Mouse (Mus musculus) intestine, embryonic 16.5 days (tissue): ENCODE measurements around the gene Jund. TPM values are rescaled to one million over a fixed set of nuclear protein-coding genes. Genes with fewer than 3 reads are reported as not detected.

Experiments
- ATAC-seq: fragments of 200-750 bp; cut with Nextera tagmentation; 2 replicates; pipeline ENCODE4 v1.8.0; 2017; ENCODE audit warnings: moderate TSS enrichment, moderate library complexity
- H3K27ac ChIP-seq: fragments of 300-500 bp; sonication (generic); 2 replicates; pipeline ENCODE4 v1.5.1; 2014; ENCODE audit warnings: mild to moderate bottlenecking, low read length
- H3K27me3 ChIP-seq: fragments of 300-500 bp; sonication (generic); replicated peaks from 2 replicates; pipeline ENCODE4 v1.6.1; 2014; ENCODE audit warnings: low read length, control low read depth, mixed read lengths; ENCODE audit not compliant: control insufficient read depth, insufficient read depth
- H3K36me3 ChIP-seq: fragments of 300-500 bp; sonication (generic); 2 replicates; pipeline ENCODE4 v1.6.1; 2014; ENCODE audit warnings: low read length, control low read depth; ENCODE audit not compliant: control insufficient read depth, insufficient read depth
- H3K4me1 ChIP-seq: fragments of 300-500 bp; sonication (generic); 2 replicates; pipeline ENCODE4 v1.6.1; 2014; ENCODE audit warnings: low read length, control low read depth, mixed read lengths; ENCODE audit not compliant: control insufficient read depth, insufficient read depth
- H3K4me2 ChIP-seq: fragments of 300-500 bp; sonication (generic); 2 replicates; pipeline ENCODE4 v1.6.1; 2014; ENCODE audit warnings: low read depth, low read length, control low read depth
- H3K4me3 ChIP-seq: fragments of 300-500 bp; sonication (generic); 2 replicates; pipeline ENCODE4 v1.5.1; 2014; ENCODE audit warnings: mild to moderate bottlenecking, low read length
- H3K9ac ChIP-seq: fragments of 300-500 bp; sonication (generic); 2 replicates; pipeline ENCODE4 v1.6.1; 2014; ENCODE audit warnings: low read depth, low read length
- H3K9me3 ChIP-seq: fragments of 300-500 bp; sonication (generic); 2 replicates; pipeline ENCODE4 v1.6.1; 2016; ENCODE audit warnings: low read length, control low read depth; ENCODE audit not compliant: control insufficient read depth
- WGBS: fragments of 180-500 bp; shearing (Covaris S2); extraction: QIAGEN DNeasy Blood & Tissue Kit; methylation state at CpG from one replicate; pipeline ENCODE4 v1.1.7; 2014; 5-methylcytosine and 5-hydroxymethylcytosine counted together
- polyA plus RNA-seq: library from polyadenylated mRNA; unstranded; fragments of >200 nt; fragmentation: Nextera tagmentation; extraction: Ambion mirVana; gene quantifications from 2 replicates; pipeline ENCODE4 v1.2.1, GENCODE M21; 2015

The Jund gene
- polyA plus RNA-seq, 1 experiment from 2014 or later = 37.3 TPM

GRCm38 (mm10) chr8:70672325-70673078 is 26.2 kb upstream of the Jund start:
- Histone ChIP-seq H3K9me3 (no peaks in the 10 kb centered on the region), H3K4me1 (peaks cover 20% of the 10 kb centered on the region), H3K27me3 (no peaks in the 10 kb centered on the region), H3K36me3 (peaks cover 3% of the 10 kb centered on the region; the same call in 1 of the 2 replicates), H3K4me3 (peak overlapping the region; percentile 41), H3K27ac (peak overlapping the region; percentile 73; the same call in 1 of the 2 replicates), H3K9ac (peak overlapping the region; percentile 68), H3K4me2 (peak overlapping the region; percentile 55)
- ATAC-seq = peak; percentile 15; the same call in 1 of the 2 replicates
- WGBS = 37% methylated on average over 19 of the region's 19 CpGs

DNA sequence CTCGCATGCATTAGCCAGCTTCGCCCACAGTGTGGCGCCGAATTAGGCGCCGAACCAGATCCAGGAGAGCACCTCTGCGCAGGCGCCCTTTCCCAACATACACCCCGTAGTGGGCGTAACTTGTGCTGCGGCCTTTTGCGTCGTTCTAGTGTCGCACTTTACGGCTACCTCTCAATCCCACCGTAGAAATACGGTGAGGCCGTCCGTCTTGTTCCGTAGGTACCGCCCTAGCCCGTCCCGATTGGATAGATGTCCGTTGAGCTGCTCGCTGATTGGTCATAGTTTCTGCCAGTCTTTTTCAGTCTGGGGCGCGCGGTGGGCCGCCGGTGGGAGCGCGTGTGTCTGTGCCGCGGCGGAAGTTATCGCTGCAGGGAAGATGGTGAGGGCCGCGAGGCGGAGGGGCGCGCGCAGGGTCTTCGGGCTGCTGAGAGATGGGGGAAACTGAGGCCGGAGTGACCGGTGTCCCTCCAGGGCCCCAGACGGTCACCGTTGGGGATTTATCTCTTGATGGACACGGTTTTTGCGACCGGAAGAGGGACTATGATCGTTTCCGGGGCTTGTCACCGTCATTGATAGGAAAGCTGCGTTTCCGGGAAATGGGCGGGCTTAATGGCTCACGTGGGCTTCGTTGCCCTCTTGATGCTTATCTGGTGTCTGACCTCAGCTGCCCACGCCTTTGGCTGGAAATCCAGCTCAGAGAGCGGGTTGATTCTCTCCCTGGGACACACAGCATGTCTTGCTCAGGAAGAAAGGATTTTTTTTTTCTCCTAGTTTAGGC is 25.5 kb upstream of the Jund start, which contains the start of gene Lsm4:
Gene Lsm4 (plus strand): TSS at position 170 of the 778 bp plus-strand sequence.
- Histone ChIP-seq H3K4me3 (peak within 1 kb of the TSS; percentile 72), H3K9ac (peak within 1 kb of the TSS; percentile 84), H3K36me3 (peaks cover 6% of the 10 kb centered on the region; the same call in 1 of the 2 replicates), H3K27ac (peak within 1 kb of the TSS; percentile 95), H3K27me3 (no peaks in the 10 kb centered on the region), H3K9me3 (no peaks in the 10 kb centered on the region), H3K4me1 (peaks cover 20% of the 10 kb centered on the region), H3K4me2 (peak within 1 kb of the TSS; percentile 87)
- peak; percentile 97 for ATAC-seq
- WGBS = under 1% methylated on average over 60 of the region's 60 CpGs

GRCm38 (mm10) chr8:70674109-70674508 is 24.6 kb upstream of the Jund start:
- WGBS = 62% methylated on average over 3 of the region's 3 CpGs
- 0 out of 2 replicates have a peak, but pooled peaks have one; percentile 6 for ATAC-seq
- peak overlapping the region; percentile 84 for H3K9ac ChIP-seq

DNA sequence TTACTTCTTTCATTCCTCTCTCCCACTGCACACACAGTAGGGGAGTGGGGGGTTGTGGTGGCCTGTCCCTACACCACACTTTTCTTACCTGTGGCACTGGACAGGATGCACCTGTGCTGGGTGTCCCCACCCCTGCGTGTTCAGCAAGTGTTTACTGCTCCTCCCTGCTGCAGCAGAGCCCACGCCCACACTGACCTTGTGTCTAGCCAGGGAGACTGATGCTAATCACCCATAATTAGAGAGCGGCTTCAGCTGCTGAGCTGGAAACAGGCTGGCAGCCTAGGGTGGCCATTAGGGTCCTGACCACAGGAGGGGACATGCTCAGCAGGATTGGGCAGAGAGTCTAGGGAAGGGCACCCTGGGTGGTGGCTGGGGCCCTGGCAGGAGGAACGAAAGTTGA is 24.0 kb upstream of the Jund start:
- H3K9me3 ChIP-seq = no peaks in the 10 kb centered on the region
- H3K27ac ChIP-seq = peak overlapping the region; percentile 95
- H3K4me2 ChIP-seq = peak overlapping the region; percentile 87
- peak overlapping the region; percentile 84 for H3K9ac ChIP-seq
- peaks cover 6% of the 10 kb centered on the region; the same call in 1 of the 2 replicates for H3K36me3 ChIP-seq
- WGBS = 65% methylated on average over 4 of the region's 4 CpGs
- H3K4me1 ChIP-seq = peaks cover 27% of the 10 kb centered on the region
- no peaks in the 10 kb centered on the region for H3K27me3 ChIP-seq
- ATAC-seq = 0 out of 2 replicates have a peak, but pooled peaks have one; percentile 5
- H3K4me3 ChIP-seq = no peak overlapping the region

More at GRCm38 (mm10) chr8:70674109-70674508, 24.6 kb upstream of the Jund start:
- Histone ChIP-seq H3K27ac (peak overlapping the region; percentile 95), H3K9me3 (no peaks in the 10 kb centered on the region), H3K4me3 (peak overlapping the region; percentile 72), H3K36me3 (peaks cover 6% of the 10 kb centered on the region; the same call in 1 of the 2 replicates), H3K4me1 (peaks cover 23% of the 10 kb centered on the region), H3K4me2 (peak overlapping the region; percentile 87), H3K27me3 (no peaks in the 10 kb centered on the region)

GRCm38 (mm10) chr8:70675336-70675735 is 23.4 kb upstream of the Jund start:
- Histone ChIP-seq H3K27me3 (no peaks in the 10 kb centered on the region), H3K4me1 (peaks cover 34% of the 10 kb centered on the region), H3K4me2 (peak overlapping the region; percentile 20; the same call in 1 of the 2 replicates), H3K4me3 (no peak overlapping the region), H3K9me3 (no peaks in the 10 kb centered on the region), H3K36me3 (peaks cover 6% of the 10 kb centered on the region; the same call in 1 of the 2 replicates), H3K27ac (peak overlapping the region; percentile 95), H3K9ac (no peak overlapping the region)
- ATAC-seq = no peak
- 96% methylated on average over 1 of the region's 1 CpGs for WGBS

DNA sequence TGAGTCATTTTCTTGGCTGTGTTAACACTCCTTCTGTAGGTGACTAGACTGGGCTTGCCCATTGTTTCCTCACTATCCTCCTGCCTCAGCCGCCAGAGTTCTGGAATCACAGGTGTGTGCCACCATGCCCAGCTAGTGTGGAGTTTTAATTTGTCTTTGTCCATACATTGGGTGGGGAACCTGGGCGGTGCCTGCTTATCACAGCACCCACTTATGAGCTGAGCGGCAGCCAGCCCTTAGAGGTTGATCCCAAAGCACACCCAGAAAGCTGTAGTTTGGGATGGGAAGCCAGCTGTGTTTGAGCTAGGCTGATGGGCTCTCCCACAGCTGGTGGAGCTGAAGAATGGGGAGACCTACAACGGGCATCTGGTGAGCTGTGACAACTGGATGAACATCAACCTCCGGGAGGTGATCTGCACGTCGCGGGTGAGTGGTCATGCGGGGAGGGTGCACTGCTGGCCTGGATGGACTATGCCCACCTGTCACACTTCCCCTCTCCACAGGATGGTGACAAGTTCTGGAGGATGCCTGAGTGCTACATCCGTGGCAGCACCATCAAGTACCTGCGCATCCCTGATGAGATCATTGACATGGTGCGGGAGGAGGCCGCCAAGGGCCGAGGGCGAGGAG is 21.2 kb upstream of the Jund start:
- no peak overlapping the region for H3K9ac ChIP-seq
- H3K36me3 ChIP-seq = peaks cover 6% of the 10 kb centered on the region; the same call in 1 of the 2 replicates
- H3K4me2 ChIP-seq = no peak overlapping the region
- no peak for ATAC-seq
- 90% methylated on average over 15 of the region's 15 CpGs for WGBS
- no peaks in the 10 kb centered on the region for H3K27me3 ChIP-seq
- no peak overlapping the region for H3K4me3 ChIP-seq
- no peaks in the 10 kb centered on the region for H3K9me3 ChIP-seq
- H3K27ac ChIP-seq = no peak overlapping the region
- peaks cover 44% of the 10 kb centered on the region for H3K4me1 ChIP-seq

DNA sequence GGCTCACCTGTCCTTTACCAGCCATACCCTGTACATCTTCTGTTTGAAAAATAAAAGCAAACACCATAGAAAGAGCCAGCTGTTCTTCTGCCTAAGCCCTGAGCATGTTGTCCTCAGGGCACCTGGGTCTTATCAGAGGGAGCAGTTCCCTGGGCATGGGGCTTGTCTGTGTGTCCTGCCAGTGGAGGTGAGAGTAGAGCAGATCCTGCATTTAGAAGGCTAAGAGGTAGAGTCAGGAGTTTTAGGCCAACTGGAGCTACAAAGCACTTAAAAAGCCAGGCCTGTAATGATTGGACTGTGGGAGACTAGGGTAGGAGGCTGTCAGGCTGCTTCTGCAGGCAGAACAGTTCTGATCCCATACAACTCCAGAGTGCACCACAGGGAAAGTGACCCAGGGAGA is 20.1 kb upstream of the Jund start:
- Histone ChIP-seq H3K4me1 (peaks cover 46% of the 10 kb centered on the region), H3K9me3 (no peaks in the 10 kb centered on the region), H3K4me3 (no peak overlapping the region), H3K36me3 (peaks cover 6% of the 10 kb centered on the region; the same call in 1 of the 2 replicates), H3K27ac (peak overlapping the region; percentile 82; the same call in 1 of the 2 replicates), H3K4me2 (no peak overlapping the region), H3K27me3 (no peaks in the 10 kb centered on the region), H3K9ac (no peak overlapping the region)
- ATAC-seq = no peak

GRCm38 (mm10) chr8:70679404-70679803 is 19.3 kb upstream of the Jund start:
- H3K9me3 ChIP-seq = no peaks in the 10 kb centered on the region
- H3K9ac ChIP-seq = peak overlapping the region; percentile 25; the same call in 1 of the 2 replicates
- peak overlapping the region; percentile 82 for H3K27ac ChIP-seq
- no peak overlapping the region for H3K4me3 ChIP-seq
- WGBS = 87% methylated on average over 4 of the region's 4 CpGs
- ATAC-seq = peak; percentile 66
- H3K36me3 ChIP-seq = peaks cover 6% of the 10 kb centered on the region; the same call in 1 of the 2 replicates
- peaks cover 39% of the 10 kb centered on the region for H3K4me1 ChIP-seq
- H3K27me3 ChIP-seq = no peaks in the 10 kb centered on the region
- no peak overlapping the region for H3K4me2 ChIP-seq
